Mouse (Mus musculus) megakaryocyte, embryonic 14.5 days (primary cell): ENCODE data around the gene Tbxa2r. TPM values are rescaled to one million over a fixed set of nuclear protein-coding genes. Genes with fewer than 3 reads are reported as not detected.

Experiments
- H3K27me3 ChIP-seq: replicated peaks from 2 replicates; pipeline ENCODE3; 2012; ENCODE audit warnings: inconsistent platforms
- H3K36me3 ChIP-seq: replicated peaks from 2 replicates; pipeline ENCODE3; 2012; ENCODE audit warnings: low read length, inconsistent platforms, mixed read lengths
- H3K4me1 ChIP-seq: 2 replicates; pipeline ENCODE4 v1.6.1; 2012; ENCODE audit warnings: inconsistent platforms
- H3K4me3 ChIP-seq: replicated peaks from 2 replicates; pipeline ENCODE3; 2012; ENCODE audit warnings: moderate library complexity, mild to moderate bottlenecking, inconsistent platforms
- H3K9me3 ChIP-seq: 2 replicates; pipeline ENCODE4 v1.6.1; 2012; ENCODE audit warnings: inconsistent platforms
- FLI1 ChIP-seq: IDR thresholded peaks from 2 replicates; pipeline ENCODE4 v1.6.1; 2012; ENCODE audit warnings: low read length, inconsistent platforms, mixed read lengths
- GATA1 ChIP-seq: IDR thresholded peaks from 3 replicates; pipeline ENCODE4 v1.6.1; 2012; ENCODE audit warnings: mixed read lengths, low read length, inconsistent platforms, borderline replicate concordance
- polyA plus RNA-seq: library from polyadenylated mRNA; stranded (reverse); fragments of >175 nt; gene quantifications from 2 replicates; pipeline ENCODE4 v1.2.3, GENCODE M21; 2012; ENCODE audit warnings: low replicate concordance; ENCODE audit not compliant: insufficient read depth

Gene Tbxa2r
- polyA plus RNA-seq, 1 experiment: 87.5 TPM

GRCm38 (mm10) chr10:81299585-81300351, 28.8 kb upstream of the Tbxa2r start:
- H3K27me3 ChIP-seq: no peaks in the 10 kb centered on the region
- H3K9me3 ChIP-seq: no peaks in the 10 kb centered on the region
- peaks cover 62% of the 10 kb centered on the region for H3K36me3 ChIP-seq
- peak overlapping the region; percentile 90 for H3K4me3 ChIP-seq
- H3K4me1 ChIP-seq: peaks cover 100% of the 10 kb centered on the region
- TF ChIP-seq GATA1: no peak
- no peak for TF ChIP-seq FLI1

- peak overlapping the region; percentile 90 for H3K4me3 ChIP-seq
- no peaks in the 10 kb centered on the region for H3K27me3 ChIP-seq
- no peaks in the 10 kb centered on the region for H3K9me3 ChIP-seq
- TF ChIP-seq GATA1 (no peak), FLI1 (no peak)
- H3K4me1 ChIP-seq: peaks cover 100% of the 10 kb centered on the region
- peaks cover 62% of the 10 kb centered on the region for H3K36me3 ChIP-seq
These were observed 28.1 kb upstream of the Tbxa2r start for GRCm38 (mm10) chr10:81300352-81300907.

GRCm38 (mm10) chr10:81301321-81301720, 27.2 kb upstream of the Tbxa2r start:
- TF ChIP-seq FLI1 (no peak), GATA1 (no peak)
- no peaks in the 10 kb centered on the region for H3K27me3 ChIP-seq
- no peak overlapping the region for H3K4me3 ChIP-seq
- H3K4me1 ChIP-seq: peaks cover 99% of the 10 kb centered on the region
- H3K36me3 ChIP-seq: peaks cover 62% of the 10 kb centered on the region
- no peaks in the 10 kb centered on the region for H3K9me3 ChIP-seq

- H3K4me1 ChIP-seq: peaks cover 96% of the 10 kb centered on the region
- peak overlapping the region; percentile 93 for H3K4me3 ChIP-seq
- no peaks in the 10 kb centered on the region for H3K9me3 ChIP-seq
- no peaks in the 10 kb centered on the region for H3K27me3 ChIP-seq
- peaks cover 66% of the 10 kb centered on the region for H3K36me3 ChIP-seq
- TF ChIP-seq FLI1: no peak
- TF ChIP-seq GATA1: no peak
These were observed 26.2 kb upstream of the Tbxa2r start for GRCm38 (mm10) chr10:81302288-81302687.

- Histone ChIP-seq H3K9me3 (no peaks in the 10 kb centered on the region), H3K4me3 (peak overlapping the region; percentile 93), H3K4me1 (peaks cover 95% of the 10 kb centered on the region), H3K36me3 (peaks cover 71% of the 10 kb centered on the region), H3K27me3 (no peaks in the 10 kb centered on the region)
- no peak for TF ChIP-seq GATA1
- TF ChIP-seq FLI1: no peak
These were observed 25.7 kb upstream of the Tbxa2r start for GRCm38 (mm10) chr10:81302781-81303218.

GRCm38 (mm10) chr10:81303258-81303657, 25.3 kb upstream of the Tbxa2r start:
- peaks cover 75% of the 10 kb centered on the region for H3K36me3 ChIP-seq
- H3K4me3 ChIP-seq: peak overlapping the region; percentile 93
- H3K4me1 ChIP-seq: peaks cover 91% of the 10 kb centered on the region

GRCm38 (mm10) chr10:81303761-81304160, 24.8 kb upstream of the Tbxa2r start:
- Histone ChIP-seq H3K4me1 (peaks cover 87% of the 10 kb centered on the region), H3K4me3 (peak overlapping the region; percentile 93), H3K27me3 (no peaks in the 10 kb centered on the region), H3K36me3 (peaks cover 75% of the 10 kb centered on the region), H3K9me3 (no peaks in the 10 kb centered on the region)
- TF ChIP-seq FLI1 (no peak), GATA1 (no peak)

More at GRCm38 (mm10) chr10:81303258-81303657, 25.3 kb upstream of the Tbxa2r start:
- Histone ChIP-seq H3K27me3 (no peaks in the 10 kb centered on the region), H3K9me3 (no peaks in the 10 kb centered on the region)
- no peak for TF ChIP-seq FLI1
- no peak for TF ChIP-seq GATA1

- Histone ChIP-seq H3K4me1 (peaks cover 87% of the 10 kb centered on the region), H3K4me3 (peak overlapping the region; percentile 67)
- TF ChIP-seq FLI1 (no peak), GATA1 (no peak)
These were observed 23.8 kb upstream of the Tbxa2r start for GRCm38 (mm10) chr10:81304597-81305238.

GRCm38 (mm10) chr10:81305663-81306062, 22.9 kb upstream of the Tbxa2r start:
- TF ChIP-seq FLI1 (no peak), GATA1 (no peak)
- Histone ChIP-seq H3K36me3 (peaks cover 76% of the 10 kb centered on the region), H3K27me3 (no peaks in the 10 kb centered on the region), H3K4me3 (no peak overlapping the region), H3K4me1 (peaks cover 81% of the 10 kb centered on the region), H3K9me3 (no peaks in the 10 kb centered on the region)

More at GRCm38 (mm10) chr10:81304597-81305238, 23.8 kb upstream of the Tbxa2r start:
- H3K9me3 ChIP-seq: no peaks in the 10 kb centered on the region
- peaks cover 76% of the 10 kb centered on the region for H3K36me3 ChIP-seq
- H3K27me3 ChIP-seq: no peaks in the 10 kb centered on the region
